Mouse (Mus musculus) regulatory T cell (primary cell): ENCODE results near the gene Fmo3.

Source experiments
- in situ Hi-C: fragments of 300-600 bp; cut with MboI, MseI; formaldehyde crosslinking; loops from one replicate; pipeline ENCODE4 v1.15.1; 2025; ENCODE audit warnings: high pct_unique_total_duplicates

The Fmo3 gene

DNA sequence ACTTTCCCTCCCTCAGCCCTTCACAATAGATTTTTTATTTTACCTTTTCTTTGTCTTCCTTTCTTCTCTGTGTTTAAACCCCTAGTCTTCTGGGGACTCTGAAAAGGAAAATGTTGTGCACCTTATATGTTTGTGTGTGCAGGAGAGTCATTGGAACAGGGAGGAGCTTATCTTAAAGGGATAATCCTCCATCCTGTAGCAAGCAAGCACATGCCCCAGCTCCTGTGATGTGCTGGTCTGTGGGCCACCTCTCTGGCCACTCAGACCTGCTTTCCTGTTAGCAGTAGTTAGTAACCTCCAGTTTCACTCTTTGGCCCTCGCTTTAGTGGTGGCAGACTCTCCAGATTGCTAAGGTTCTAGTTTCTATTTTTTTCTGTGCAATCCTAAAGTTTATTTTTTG is at the start of gene Fmo3:
Gene Fmo3 (minus strand): TSS at position 101 of the 400 bp plus-strand sequence.
- in situ Hi-C loops: no loop called here

DNA sequence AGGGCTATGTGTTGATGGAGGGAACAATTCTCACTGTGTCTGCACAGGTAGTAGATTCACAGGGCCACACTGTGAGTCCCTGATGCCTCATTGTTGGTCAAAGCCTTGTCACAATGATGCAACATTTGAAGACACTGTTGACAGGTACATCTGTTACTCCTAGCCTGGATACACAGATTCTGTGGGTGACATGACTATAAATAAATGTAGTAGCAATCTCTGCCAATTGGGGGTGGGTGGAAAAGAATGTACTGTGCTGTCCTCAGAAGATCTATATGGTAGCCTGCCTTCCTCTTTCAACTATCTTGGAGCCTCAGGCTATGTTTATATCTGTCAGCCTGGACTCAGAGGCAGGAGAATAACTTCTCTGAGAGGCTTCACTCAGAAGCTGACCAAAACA is 38.7 kb upstream of the Fmo3 start:
- in situ Hi-C loops: no loop called here

DNA sequence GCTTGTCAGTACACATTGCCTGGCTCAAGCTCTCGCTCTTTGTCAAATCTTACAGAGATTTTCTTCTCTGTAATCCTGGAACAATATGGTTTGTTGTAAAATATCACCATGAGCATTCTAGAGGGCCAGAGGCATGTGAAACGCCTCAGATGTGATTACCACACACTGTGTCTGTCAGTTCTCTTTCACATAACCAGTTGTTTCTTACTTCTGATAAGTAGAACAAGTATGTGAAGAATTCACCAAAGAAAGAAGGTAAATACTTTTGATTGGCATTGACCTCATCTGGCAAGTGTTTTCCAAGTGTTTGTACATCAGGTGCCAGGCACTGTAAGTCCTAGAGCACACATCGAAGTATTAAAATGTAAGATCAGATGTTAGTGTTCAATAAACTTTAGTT is 24.9 kb upstream of the Fmo3 start:
- in situ Hi-C loops: no loop called here

DNA sequence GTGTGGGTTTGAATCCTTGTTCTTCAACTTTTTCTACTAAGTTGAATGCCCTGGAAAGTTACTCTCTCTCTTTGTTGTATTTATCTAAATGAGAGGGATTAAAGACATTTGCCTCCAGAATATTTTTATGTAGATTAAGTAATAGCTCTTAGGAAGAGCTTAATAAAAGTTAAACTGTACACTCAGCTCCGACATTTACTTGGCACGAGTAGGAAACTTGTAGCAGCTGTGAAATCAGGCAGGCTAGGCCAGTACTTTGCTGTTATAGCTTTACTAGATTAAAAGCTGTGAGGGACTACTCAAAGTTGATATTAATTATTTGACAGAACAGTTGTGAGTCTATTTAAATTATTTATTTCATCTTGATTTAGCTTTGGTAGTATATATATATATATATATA is 19.2 kb upstream of the Fmo3 start:
- in situ Hi-C loops: no loop called here

DNA sequence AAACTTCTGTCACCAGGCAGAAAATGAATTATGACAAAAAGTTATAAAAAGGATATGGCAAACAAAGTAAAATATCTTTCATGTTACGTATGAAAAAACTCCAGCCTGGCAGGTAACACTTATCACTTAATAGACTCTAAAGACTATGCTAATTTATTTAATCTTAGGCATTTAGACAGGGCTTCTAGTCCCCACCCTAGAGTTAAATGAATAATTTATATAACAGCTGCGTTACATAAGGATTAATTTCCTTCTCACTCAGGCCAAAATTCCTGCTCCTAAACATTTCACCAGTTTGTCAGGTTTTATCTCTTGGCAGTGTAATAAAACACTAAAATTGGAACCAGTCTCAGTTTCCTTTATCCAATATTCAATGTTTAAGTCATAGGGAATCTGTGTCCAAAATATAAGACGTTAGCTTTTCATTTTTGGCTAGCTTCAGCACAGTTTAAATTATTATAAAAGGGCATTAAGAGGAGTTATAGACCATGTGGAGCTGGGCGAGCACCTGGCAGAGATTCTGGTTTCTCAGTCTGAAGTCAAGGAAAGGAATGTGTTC is 17.0 kb upstream of the Fmo3 start:
- in situ Hi-C loops: no loop called here

DNA sequence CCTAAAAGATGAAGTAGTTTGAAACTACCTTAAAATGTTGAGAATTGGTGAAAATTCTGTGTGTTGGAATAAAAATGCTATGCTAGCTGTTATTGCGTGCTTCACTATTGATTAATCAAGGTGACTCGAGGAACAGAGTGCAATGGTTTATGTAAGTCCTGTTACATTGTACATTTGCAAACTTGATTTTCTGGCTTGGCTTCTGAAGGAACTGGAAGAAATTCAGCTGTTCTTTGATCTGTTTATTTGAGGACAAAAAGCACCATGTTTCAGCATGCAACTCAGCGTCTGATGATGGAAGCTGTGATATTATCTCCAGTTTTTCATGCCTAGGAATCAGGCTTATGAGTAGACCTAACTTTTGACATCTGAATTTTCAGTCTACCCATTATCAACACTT is 3.2 kb upstream of the Fmo3 start:
- in situ Hi-C loops: no loop called here

DNA sequence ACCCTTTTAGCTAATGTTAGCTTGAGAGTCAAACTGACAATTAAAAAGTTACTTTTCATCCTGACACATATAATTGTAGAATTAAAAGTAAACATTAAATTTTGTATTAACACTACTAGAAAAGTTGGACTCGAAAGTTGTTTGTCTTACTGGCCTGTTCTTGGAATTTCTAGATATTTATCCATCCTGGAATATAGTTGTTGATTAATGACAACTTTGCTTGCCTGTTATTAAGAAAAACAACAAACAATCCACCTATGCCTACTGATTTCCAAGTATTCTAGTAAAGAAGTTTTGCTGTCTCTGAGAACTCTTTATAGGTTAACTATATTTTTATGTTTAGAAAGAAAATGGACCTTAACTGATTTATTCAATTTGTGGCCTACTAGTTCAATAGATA is 2.4 kb upstream of the Fmo3 start:
- in situ Hi-C loops: no loop called here

DNA sequence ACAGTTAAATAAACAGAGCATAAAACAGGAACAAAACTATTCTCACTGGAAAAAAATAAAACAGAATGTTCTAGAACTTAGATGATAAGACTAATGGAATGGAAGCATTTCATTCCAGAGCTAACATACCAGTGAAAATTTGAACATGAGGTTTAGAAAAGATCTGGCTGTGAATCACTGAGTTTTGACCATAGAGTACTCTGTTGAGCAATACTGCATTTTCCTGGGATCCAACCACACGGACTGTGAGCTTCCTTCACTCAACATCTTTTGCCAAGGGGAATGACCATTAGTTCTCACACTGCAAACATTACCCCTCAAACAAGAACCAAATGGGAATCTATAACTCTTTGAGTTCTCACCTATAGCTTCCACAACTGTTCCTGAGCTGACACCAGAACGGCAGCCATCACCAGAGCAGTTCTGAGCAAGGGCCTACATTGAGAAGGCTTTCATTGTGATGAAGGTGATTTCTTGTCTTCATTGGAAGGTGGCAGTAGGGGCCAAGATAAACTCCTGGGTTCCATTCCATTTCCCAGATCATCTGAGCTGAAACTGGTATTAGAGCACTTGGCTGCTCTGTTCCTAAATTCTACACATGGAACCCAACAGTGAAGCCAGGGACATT is 1.9 kb upstream of the Fmo3 start:
- in situ Hi-C loops: no loop called here

DNA sequence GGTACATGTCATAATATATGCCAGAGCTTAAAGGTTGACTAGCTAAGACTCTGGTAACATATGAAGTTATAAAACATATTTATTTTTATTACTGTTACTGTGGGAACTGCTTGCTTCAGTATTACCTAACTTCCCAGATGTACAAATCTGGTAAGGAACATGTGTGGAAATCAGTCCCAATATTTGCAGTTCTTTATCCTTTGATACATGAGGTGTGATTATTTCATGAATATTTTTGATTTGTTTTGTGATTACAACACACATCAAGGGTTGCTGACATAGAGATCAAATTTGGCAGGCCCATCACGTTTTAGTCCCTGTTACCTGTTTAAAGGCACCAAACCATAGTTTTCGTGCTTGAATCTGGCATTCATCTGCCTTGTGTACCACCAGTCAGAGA is 20.8 kb downstream of the Fmo3 start:
- in situ Hi-C loops: no loop called here

DNA sequence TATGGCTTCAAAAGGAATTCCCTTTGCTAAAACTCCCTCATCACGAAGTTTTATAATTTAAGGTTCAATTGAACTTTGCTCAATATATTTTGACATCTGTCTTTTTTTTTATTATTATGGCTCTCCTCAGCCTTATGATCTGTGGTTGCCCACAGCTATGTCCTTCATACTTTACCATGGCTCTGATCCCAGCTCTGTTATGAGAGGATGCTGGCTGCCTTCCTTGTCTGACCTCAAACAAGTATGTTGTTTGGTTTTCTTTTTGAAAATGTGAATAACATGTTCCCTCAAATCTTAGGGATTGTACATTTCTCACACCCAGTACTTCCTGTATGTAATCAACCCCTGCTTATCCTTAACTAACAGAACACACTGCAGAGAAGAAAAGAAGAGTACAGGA is 26.9 kb downstream of the Fmo3 start:
- in situ Hi-C loops: no loop called here

DNA sequence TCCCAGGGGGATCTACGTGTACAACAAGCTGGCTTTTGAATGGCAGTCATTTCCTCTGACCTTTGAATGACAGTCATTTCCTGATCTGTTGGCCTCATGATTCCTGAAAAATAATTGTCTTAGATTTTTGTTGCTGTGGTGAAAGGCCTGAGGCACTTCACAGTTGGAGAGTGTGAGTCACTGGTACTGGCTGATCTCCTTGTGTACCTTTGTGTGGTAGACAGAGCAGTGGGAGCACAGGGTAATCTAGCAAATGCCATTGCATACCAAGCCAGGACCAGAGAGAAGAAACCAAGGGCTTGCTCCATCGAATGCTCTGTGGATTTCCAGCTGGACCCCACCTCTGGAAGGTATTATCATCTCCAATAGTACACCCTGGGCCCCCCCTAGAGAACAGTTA is 31.2 kb downstream of the Fmo3 start:
- in situ Hi-C loops: no loop called here

DNA sequence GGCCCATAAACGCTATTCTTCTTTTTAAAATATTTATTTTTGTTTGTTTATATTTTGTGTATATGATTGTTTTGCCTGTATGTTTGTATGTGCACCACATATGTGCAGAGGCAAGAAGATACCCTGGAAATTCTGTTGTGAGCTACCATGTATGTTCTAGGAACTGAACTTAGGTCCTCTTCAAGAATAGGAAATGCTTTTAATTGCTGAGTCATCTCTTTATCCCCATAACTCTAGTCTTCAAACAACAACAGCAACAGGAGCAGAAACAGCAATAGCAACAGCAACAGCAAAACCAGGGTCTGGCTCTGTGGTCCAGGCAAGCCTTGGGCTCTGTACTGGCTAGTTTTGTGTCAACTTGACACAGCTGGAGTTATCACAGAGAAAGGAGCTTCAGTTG is 34.6 kb downstream of the Fmo3 start:
- in situ Hi-C loops: no loop called here

DNA sequence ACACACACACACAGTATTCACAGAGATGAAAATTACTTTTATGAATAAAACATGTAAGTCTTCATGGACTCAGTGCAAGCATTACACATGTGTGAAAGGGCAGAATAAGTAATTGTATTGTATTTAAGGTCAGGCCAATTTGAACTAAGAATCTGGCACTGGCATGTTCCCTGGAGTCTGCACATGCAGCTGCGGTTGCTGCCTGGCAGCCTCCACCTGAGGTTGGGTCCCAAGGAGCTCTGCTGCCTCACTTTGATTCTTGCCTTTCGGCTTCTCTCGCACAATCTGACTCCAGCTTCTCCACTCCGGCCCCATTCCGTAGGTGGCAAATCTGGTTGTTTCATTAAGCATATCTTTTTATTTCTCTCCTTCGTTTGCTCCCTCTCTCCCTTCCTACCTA is 36.4 kb downstream of the Fmo3 start:
- in situ Hi-C loops: no loop called here

DNA sequence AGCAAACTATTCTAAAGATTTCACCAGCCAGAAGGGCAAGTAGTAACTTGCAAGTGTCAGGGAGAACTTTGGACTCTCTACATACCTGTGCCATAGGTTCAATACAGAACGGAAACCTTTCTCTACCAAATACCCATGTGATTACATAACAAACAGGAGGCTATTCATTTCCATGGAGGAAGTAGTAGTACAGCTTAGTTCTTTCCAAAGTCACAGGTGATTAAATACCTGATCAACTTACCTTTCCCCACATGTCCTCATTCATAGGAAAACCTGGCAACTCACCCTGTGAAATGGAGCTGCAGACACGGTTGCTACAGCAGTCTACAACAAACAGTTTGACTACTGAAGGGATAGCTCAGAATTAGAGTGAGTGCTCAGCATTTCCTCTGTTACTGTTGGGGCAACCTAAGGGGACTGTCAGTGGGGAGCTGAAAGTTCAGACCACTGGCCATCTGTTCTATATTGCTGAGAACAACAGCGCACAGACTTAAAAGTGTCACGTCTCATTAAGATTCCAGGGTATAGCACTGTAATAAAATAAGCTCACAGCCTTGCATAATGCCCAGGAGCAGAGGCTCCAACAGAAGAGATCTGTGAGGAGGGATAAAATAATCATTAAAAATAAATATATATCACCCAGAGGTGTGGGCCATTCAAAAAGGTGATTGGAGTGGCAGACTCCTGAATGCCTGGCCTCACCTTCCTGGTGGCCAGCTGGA is 37.3 kb downstream of the Fmo3 start:
- in situ Hi-C loops: no loop called here

DNA sequence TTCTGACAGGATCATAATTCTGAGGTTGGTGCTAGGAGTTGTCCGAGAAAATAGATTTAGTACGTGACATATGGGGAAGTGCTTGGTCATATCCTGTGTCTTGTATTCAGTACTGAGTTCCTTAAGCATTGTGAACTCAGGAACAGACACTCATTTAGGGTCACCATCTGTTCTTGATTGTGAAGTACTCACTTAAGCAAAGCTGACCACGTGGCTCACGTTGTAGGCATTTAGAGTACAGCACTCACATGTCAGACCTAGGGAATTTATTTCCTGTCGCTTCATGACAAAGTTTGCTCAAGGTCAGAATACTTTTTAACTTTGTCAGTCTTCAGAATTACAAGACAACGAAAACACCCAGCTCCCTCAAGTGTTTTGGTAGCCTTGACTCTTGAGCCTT is 40.6 kb downstream of the Fmo3 start:
- in situ Hi-C loops: no loop called here

DNA sequence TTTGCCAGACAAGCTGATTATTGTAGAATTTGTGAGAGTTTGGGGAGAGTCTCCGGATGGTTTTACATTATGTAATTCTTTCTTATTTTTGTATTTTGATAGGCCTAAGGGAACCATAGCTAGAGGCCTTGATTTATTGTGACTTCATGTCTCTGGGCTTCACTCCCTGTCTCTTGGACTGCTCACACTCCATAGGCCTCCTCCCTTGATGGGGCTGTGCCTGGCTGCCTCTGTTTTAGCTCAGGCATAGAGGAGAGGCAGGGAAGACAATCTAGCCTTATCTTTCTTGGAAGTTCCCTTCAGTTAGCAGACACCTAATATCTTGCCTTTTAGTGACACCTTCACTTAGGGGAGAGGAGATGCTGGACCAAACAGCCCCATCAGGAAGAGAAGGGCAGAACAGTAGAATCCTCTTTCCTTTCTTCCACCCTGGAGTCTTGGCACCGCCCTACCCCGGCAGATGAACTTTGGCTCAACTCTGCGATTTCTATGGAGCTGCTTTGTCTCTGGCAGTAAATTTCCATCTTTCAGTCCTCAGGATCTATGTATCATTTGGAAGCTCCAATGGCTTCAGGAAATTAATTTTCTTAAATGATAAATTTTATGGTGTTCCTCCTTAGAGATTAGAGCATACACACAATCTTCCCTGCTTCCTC is 45.5 kb downstream of the Fmo3 start:
- in situ Hi-C loops: no loop called here

DNA sequence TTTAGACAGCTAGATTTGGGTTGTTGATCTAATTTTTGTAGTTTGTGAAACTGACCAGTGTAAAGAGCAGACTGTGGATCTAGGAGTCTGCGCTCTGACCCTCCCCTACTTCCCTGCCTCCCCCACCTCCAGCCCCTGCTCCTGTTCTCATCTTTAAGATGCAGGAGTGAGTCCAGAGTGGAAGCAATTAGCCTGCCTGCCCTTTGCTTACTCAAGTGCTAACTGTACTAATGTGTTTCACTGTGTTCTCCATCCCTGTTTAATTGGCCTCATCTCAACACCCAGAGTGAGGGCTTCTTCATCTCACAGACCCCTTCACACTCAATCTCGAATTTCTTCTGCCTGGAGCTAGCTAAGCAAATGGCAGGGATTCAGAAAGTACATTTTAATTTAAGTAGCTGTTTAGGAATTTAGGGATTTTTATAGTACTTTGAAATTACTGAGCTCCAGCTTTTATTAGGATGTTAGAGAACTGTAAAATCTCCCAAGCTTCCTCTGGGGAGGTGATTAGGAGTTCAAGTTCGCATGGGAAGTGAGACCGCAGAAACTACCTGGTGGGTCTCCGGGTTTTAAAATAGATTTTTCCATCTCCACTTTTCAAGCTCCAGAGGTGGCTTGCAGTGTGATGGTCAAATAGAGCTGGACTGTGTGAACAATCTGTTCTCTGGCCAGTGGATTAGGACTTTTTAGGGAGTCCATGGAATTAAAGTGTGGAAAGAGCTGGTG is 46.2 kb downstream of the Fmo3 start:
- in situ Hi-C loops: no loop called here

DNA sequence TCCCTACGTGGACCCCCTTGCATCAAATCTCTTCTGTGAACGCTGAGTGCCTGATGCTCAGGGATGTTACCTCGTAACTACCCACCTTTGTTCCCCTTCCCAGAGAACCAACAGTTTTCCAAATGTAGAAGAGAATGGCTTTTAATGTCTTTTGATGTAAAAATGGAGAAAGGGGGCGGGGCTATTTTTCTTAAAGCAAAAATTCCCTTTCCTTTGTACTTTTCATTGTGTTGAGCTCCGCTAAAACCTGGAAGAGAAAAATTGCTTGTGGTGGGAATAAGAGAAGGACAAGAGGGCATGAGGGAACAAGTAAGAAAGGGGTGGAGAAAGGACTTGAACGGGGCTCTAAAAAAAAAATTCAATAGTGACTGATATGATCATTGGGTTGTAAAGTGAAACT is 46.9 kb downstream of the Fmo3 start, which contains the start of gene Fmo6:
Gene Fmo6 (minus strand): TSS at position 101 of the 400 bp plus-strand sequence.
- in situ Hi-C loops: no loop called here

DNA sequence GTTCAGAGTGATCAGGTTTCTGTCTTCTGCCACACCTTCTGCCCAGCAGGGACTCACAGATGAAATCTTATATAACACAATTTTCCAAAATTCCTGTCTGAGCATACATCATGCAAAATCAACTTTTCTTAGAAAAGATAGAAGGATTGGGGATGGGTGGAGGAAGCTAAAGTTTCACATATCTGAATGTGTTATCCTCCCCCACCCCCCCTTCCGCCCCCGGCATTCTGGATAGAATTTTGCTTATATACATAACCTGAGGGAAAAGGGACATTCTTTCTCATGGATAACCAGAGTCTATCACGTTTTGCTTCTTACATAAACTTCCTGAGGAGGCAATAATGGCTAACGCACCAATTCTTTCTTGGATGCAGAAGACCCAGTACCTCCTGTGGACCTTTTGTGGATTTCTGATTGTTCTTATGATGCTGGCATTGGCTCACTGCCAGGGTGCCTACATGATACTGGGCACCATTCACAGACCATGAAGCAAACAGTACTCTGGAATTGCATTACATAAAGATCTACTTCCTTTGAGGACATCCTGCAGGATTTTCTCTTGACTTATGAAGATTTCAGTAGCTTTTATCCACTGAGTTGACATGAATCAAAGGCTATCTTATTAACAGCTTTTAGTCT is 49.8 kb downstream of the Fmo3 start:
- in situ Hi-C loops: no loop called here

DNA sequence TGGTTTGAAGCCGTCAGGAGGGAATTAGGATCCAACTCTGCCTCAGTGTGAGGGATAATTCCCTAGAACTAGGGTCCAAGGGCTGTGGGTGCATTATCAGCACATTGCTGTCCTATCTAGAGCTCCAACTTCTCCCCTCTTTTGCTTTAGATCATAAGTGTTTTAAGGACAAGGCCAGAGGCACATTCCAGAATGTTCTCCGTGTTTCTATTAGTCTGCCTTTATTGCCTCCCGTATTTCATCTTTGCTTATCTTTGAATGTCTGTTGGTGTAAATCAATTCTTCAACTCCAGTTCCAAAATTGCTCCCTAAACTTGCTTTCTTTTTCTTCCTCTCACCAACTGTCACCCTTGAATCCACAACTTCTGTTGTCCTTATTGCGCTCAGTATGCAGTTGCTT is 51.9 kb downstream of the Fmo3 start:
- in situ Hi-C loops: no loop called here

DNA sequence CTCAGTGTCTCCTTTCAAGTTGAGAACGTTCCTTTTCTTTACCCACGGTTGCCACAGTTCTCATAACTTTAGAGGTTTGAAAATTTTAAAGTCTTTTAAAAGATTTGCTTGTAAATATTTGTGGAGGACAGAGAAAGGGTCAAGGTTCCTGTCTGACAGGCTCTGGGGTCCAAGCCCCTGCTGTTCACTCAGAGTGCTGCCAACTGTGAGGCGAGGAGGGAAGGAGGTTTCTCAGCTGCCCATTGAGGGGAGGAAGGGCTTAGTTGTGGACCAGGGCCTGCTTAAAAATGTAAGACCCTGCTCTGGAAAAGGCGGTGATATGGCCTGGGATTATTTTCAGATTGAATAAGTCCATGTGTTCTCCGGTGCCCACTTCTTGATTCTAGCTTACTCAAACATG is 52.4 kb downstream of the Fmo3 start:
- in situ Hi-C loops: no loop called here
